Mouse (Mus musculus): ENCODE data around the gene Srp68. TPM values are rescaled to one million over a fixed set of nuclear protein-coding genes. Genes with fewer than 3 reads are reported as not detected.
A peak's percentile ranks its signal among the peaks of the same experiment; 100 is the strongest.

Gene Srp68
- polyA plus RNA-seq, 1 experiment from 2014 or later = 101 TPM

- Histone ChIP-seq H3K27me3 (no peaks in the 10 kb centered on the region), H3K4me3 (replicated peaks) (no peak overlapping the region), H3K9me3 (replicated peaks) (no peaks in the 10 kb centered on the region), H3K27ac (replicated peaks) (no peak overlapping the region), H3K4me2 (replicated peaks) (no peak overlapping the region), H3K36me3 (peaks cover 33% of the 10 kb centered on the region), H3K9ac (no peak overlapping the region), H3K4me1 (0 out of 2 replicates have a peak, but pooled peaks cover 4% of the 10 kb centered on the region)
- 50% methylated on average over 4 of the region's 4 CpGs for WGBS
- ATAC-seq (ENCODE audit: insufficient number of reproducible peaks, low FRiP score, low TSS enrichment, low read depth) = no peak
These were observed 67.3 kb downstream of the Srp68 start for GRCm38 (mm10) chr11:116206678-116207077.

DNA sequence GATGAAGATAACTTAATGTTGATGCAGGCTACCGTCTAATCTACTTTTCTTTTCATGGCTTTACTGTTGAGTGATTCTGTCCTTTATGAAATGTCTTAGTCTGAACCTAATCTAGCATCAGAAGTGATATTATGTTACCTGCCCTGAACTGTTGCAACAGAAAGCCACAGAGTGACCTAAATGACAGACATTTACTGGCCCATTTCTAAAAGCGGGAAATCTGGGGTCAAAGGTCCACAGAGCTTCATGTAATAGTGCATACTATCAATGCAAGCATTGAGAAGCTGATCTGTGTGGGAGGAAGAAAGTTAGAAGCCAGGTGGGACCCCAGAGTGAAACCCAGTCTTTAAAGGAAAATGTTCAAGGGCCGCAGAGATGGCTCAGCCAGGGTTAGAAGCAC, 70.9 kb downstream of the Srp68 start:
- H3K9ac ChIP-seq = no peak overlapping the region
- peaks cover 33% of the 10 kb centered on the region for H3K36me3 ChIP-seq
- no peaks in the 10 kb centered on the region for H3K27me3 ChIP-seq

DNA sequence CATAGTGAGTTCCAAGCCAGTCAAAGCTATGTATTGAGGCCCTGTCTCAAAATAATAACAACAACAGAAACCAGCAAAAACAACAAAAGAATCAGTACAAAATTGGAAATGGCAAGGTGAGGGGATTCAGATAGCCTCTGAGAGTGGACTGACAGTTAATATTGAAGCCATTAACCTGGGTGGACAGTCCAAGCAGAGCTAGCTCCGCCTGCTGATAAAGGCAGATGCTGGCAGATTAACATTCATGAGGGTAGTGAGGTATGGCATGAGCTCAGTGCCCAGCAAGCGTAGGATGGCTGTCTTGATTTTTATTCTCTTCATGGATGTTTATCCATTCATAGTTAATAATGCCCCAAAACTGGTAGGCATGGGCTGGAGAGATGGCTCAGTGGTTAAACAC, 72.9 kb downstream of the Srp68 start:
- Histone ChIP-seq H3K4me2 (replicated peaks) (no peak overlapping the region), H3K4me1 (peaks cover 17% of the 10 kb centered on the region), H3K27ac (replicated peaks) (no peak overlapping the region), H3K27me3 (no peaks in the 10 kb centered on the region), H3K9ac (no peak overlapping the region), H3K4me3 (replicated peaks) (no peak overlapping the region), H3K36me3 (peaks cover 23% of the 10 kb centered on the region), H3K9me3 (replicated peaks) (no peaks in the 10 kb centered on the region)
- no peak for ATAC-seq (ENCODE audit: insufficient number of reproducible peaks, low FRiP score, low TSS enrichment, low read depth)
- WGBS = 85% methylated on average over 2 of the region's 2 CpGs

More for the DNA sequence above, 70.9 kb downstream of the Srp68 start:
- H3K4me1 ChIP-seq = peaks cover 6% of the 10 kb centered on the region
- H3K4me3 ChIP-seq (replicated peaks) = no peak overlapping the region
- ATAC-seq (ENCODE audit: insufficient number of reproducible peaks, low FRiP score, low TSS enrichment, low read depth) = no peak
- H3K9me3 ChIP-seq (replicated peaks) = no peaks in the 10 kb centered on the region
- no peak overlapping the region for H3K27ac ChIP-seq (replicated peaks)
- WGBS = 93% methylated on average over 3 of the region's 3 CpGs
- H3K4me2 ChIP-seq (replicated peaks) = no peak overlapping the region

- Histone ChIP-seq H3K27me3 (no peaks in the 10 kb centered on the region), H3K9ac (peak within 1 kb of the TSS; percentile 88), H3K4me1 (peaks cover 26% of the 10 kb centered on the region), H3K36me3 (peaks cover 25% of the 10 kb centered on the region; the same call in 1 of the 2 replicates), H3K4me2 (replicated peaks) (peak within 1 kb of the TSS; percentile 69), H3K4me3 (replicated peaks) (peak within 1 kb of the TSS; percentile 89), H3K27ac (replicated peaks) (peak within 1 kb of the TSS; percentile 98), H3K9me3 (replicated peaks) (no peaks in the 10 kb centered on the region)
- WGBS = under 1% methylated on average over 62 of the region's 62 CpGs
- ATAC-seq (ENCODE audit: insufficient number of reproducible peaks, low FRiP score, low TSS enrichment, low read depth) = peak; percentile 98
These were observed 75.1 kb downstream of the Srp68 start, which contains the start of the genes Ten1 and Acox1 for GRCm38 (mm10) chr11:116198639-116199531. TSS of gene Ten1 (plus strand) at chr11:116198855. TSS of gene Acox1 (minus strand) at chr11:116199045.

DNA sequence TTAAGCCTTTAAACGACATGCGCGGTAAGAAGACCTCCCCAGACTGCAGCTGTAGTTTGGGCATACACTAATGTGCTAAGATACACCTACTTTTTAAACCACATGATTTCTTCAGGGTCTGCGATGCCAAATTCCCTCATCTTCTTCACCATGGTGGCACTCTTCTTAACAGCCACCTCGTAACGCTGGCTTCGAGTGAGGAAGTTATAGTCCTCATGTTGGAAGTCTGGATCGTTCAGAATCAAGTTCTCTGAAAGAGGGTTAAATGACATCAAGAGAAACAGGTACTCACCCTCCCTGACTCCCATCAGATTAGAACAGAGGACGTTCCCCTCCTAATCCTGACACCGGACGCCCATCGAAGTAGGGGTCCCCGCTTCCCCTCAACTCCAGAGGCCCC, 75.9 kb downstream of the Srp68 start:
- Histone ChIP-seq H3K9me3 (replicated peaks) (no peaks in the 10 kb centered on the region), H3K9ac (peak overlapping the region; percentile 88), H3K27ac (replicated peaks) (peak overlapping the region; percentile 98), H3K36me3 (peaks cover 20% of the 10 kb centered on the region; the same call in 1 of the 2 replicates), H3K4me1 (peaks cover 26% of the 10 kb centered on the region), H3K4me3 (replicated peaks) (peak overlapping the region; percentile 89), H3K4me2 (replicated peaks) (peak overlapping the region; percentile 69), H3K27me3 (no peaks in the 10 kb centered on the region)
- 19% methylated on average over 13 of the region's 13 CpGs for WGBS
- no peak for ATAC-seq (ENCODE audit: insufficient number of reproducible peaks, low FRiP score, low TSS enrichment, low read depth)

- Histone ChIP-seq H3K4me1 (peaks cover 26% of the 10 kb centered on the region), H3K4me2 (replicated peaks) (peak overlapping the region; percentile 69), H3K9me3 (replicated peaks) (no peaks in the 10 kb centered on the region), H3K4me3 (replicated peaks) (peak overlapping the region; percentile 89), H3K36me3 (peaks cover 19% of the 10 kb centered on the region; the same call in 1 of the 2 replicates), H3K27ac (replicated peaks) (no peak overlapping the region), H3K27me3 (no peaks in the 10 kb centered on the region), H3K9ac (no peak overlapping the region)
- no peak for ATAC-seq (ENCODE audit: insufficient number of reproducible peaks, low FRiP score, low TSS enrichment, low read depth)
- 87% methylated on average over 6 of the region's 6 CpGs for WGBS
These were observed 76.5 kb downstream of the Srp68 start for GRCm38 (mm10) chr11:116197584-116197906.

- Histone ChIP-seq H3K4me2 (replicated peaks) (no peak overlapping the region; the same call in 1 of the 2 replicates), H3K36me3 (peaks cover 19% of the 10 kb centered on the region; the same call in 1 of the 2 replicates), H3K9me3 (replicated peaks) (no peaks in the 10 kb centered on the region), H3K9ac (no peak overlapping the region), H3K27ac (replicated peaks) (no peak overlapping the region), H3K4me3 (replicated peaks) (no peak overlapping the region; the same call in 1 of the 2 replicates), H3K4me1 (peaks cover 26% of the 10 kb centered on the region), H3K27me3 (no peaks in the 10 kb centered on the region)
- no peak for ATAC-seq (ENCODE audit: insufficient number of reproducible peaks, low FRiP score, low TSS enrichment, low read depth)
- 93% methylated on average over 18 of the region's 18 CpGs for WGBS
These were observed 77.0 kb downstream of the Srp68 start for GRCm38 (mm10) chr11:116196866-116197583.

- H3K4me1 ChIP-seq = peaks cover 26% of the 10 kb centered on the region
- 91% methylated on average over 3 of the region's 3 CpGs for WGBS
- H3K36me3 ChIP-seq = peaks cover 23% of the 10 kb centered on the region
- H3K27ac ChIP-seq (replicated peaks) = no peak overlapping the region
- H3K4me2 ChIP-seq (replicated peaks) = no peak overlapping the region
- no peak overlapping the region for H3K9ac ChIP-seq
- ATAC-seq (ENCODE audit: insufficient number of reproducible peaks, low FRiP score, low TSS enrichment, low read depth) = no peak
- H3K27me3 ChIP-seq = no peaks in the 10 kb centered on the region
- no peaks in the 10 kb centered on the region for H3K9me3 ChIP-seq (replicated peaks)
- H3K4me3 ChIP-seq (replicated peaks) = no peak overlapping the region
These were observed 77.7 kb downstream of the Srp68 start for GRCm38 (mm10) chr11:116196336-116196735.

- Histone ChIP-seq H3K27me3 (no peaks in the 10 kb centered on the region), H3K9ac (no peak overlapping the region), H3K9me3 (replicated peaks) (no peaks in the 10 kb centered on the region), H3K36me3 (peaks cover 32% of the 10 kb centered on the region), H3K4me2 (replicated peaks) (no peak overlapping the region), H3K4me1 (peaks cover 26% of the 10 kb centered on the region), H3K27ac (replicated peaks) (no peak overlapping the region), H3K4me3 (replicated peaks) (no peak overlapping the region)
- ATAC-seq (ENCODE audit: insufficient number of reproducible peaks, low FRiP score, low TSS enrichment, low read depth) = no peak
- 68% methylated on average over 5 of the region's 5 CpGs for WGBS
These were observed 78.8 kb downstream of the Srp68 start for GRCm38 (mm10) chr11:116195252-116195651.
